Mouse (Mus musculus): ENCODE measurements around the gene Col5a1.

DNA sequence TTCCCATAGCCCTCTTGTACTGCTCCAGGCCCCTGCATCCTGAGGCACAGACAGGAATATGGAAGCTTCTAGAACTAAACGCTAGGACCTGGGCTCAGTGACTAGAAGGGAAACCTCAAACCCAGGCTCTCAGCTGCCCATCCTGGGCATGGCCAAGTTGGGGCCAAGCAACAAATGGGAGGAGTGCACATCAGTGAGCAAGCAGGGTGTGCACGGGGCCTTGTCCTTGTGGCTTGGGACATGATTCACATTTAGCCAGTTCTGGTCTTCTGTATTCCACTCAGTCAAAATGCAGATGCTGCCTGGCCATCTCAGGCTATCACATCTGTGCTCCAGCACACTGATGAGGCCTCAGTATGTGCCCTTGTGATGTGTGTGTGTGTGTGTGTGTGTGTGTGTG lies 49.2 kb downstream of the Col5a1 start:
- TF ChIP-seq CTCF (IDR thresholded peaks at IDR 0.05; ENCODE audit: control insufficient read depth, insufficient read depth, insufficient read length) (no peak), USF1 (IDR thresholded peaks at IDR 0.05; ENCODE audit: low read depth) (no peak), MYOD1 (IDR thresholded peaks at IDR 0.05; ENCODE audit: control insufficient read depth, insufficient read length, low read depth) (peak; percentile 1), CEBPB (IDR thresholded peaks at IDR 0.05; ENCODE audit: low read depth) (no peak), MAX (IDR thresholded peaks at IDR 0.05) (peak; percentile 52), FOSL1 (IDR thresholded peaks at IDR 0.05; ENCODE audit: insufficient read depth, low read length, poor library complexity, severe bottlenecking) (no peak)

All from C2C12 (cell line).